Mouse (Mus musculus) liver, adult (tissue): Measurements from ENCODE around the gene Tmc8.

ENCODE experiments used
- GATA4 ChIP-seq: IDR thresholded peaks from 2 replicates; pipeline ENCODE4 v1.6.1; 2014; ENCODE audit warnings: mild to moderate bottlenecking, low read length; ENCODE audit not compliant: insufficient replicate concordance

Tmc8 gene

DNA sequence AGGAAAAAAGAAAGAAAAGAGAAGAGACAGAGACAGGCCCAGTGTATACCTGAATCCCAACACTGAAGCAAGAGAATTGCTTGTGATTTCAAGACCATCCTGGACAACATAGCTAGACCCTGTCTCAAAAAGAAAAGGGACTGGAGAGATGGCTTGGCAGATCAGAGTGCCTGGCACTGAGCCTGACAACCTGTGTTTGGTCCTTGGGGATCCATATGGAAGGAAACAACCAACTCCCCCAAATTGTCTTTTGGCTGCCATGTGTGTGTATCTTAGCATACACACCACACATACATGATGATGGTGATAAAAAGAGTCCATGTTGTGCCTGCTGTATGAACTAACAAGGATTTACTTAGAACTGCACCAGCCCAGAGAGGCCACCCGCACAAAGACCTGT is 57.1 kb downstream of the Tmc8 start:
- no peak for TF ChIP-seq GATA4

DNA sequence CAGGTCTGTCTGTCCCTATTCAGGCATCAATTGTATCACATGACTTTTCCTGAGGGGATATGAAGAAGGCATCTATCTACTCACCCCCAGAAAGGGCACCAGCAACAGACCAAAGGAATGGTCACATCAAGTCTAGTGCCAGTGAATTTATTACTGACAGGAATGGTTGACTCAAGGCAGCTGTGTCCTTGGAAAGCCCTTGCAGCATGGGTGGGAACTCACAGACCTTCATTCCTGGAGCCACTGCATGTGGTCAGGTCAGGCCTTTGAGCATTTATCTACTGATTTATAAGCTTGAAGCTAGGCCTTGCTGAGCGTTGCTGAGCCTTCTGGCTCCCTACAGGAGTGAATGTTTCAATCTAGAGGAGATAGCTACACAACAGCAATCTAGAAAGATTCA is 59.0 kb downstream of the Tmc8 start:
- no peak for TF ChIP-seq GATA4
